Mouse (Mus musculus) heart, adult 2 months (tissue): ENCODE data around the gene Rcn2.

ENCODE experiments used
- CTCF ChIP-seq: fragments of 200-600 bp; IDR thresholded peaks from 2 replicates; pipeline ENCODE4 v1.8.1; 2022; ENCODE audit warnings: antibody characterized with exemption, mild to moderate bottlenecking, moderate library complexity
- EP300 ChIP-seq: fragments of 200-500 bp; IDR thresholded peaks from 2 replicates; pipeline ENCODE4 v1.6.1; 2011; ENCODE audit warnings: low read depth, low read length, control low read depth; ENCODE audit not compliant: insufficient read depth
- POLR2A ChIP-seq: fragments of 200-500 bp; IDR thresholded peaks from 2 replicates; pipeline ENCODE4 v1.6.1; 2011; ENCODE audit warnings: mild to moderate bottlenecking, low read depth, low read length, control low read depth; ENCODE audit not compliant: insufficient read depth

GRCm38 (mm10) chr9:56075264-56075663, 33.6 kb downstream of the Rcn2 start:
- TF ChIP-seq CTCF: peak; percentile 83
- TF ChIP-seq EP300: peak; percentile 68
- TF ChIP-seq POLR2A: no peak
